Mouse (Mus musculus) cerebellum, adult 8-10 months (tissue): ENCODE data around the gene Tnfrsf13b.
"Not testable (repeated sequence)": the region's sequence is repeated elsewhere in the genome, so short reads cannot be mapped to it uniquely, and the experiment has no call there.

ENCODE experiments used
- DNase-seq: peaks from one replicate; pipeline ENCODE4 v3.0.0; 2022

The Tnfrsf13b gene

DNA sequence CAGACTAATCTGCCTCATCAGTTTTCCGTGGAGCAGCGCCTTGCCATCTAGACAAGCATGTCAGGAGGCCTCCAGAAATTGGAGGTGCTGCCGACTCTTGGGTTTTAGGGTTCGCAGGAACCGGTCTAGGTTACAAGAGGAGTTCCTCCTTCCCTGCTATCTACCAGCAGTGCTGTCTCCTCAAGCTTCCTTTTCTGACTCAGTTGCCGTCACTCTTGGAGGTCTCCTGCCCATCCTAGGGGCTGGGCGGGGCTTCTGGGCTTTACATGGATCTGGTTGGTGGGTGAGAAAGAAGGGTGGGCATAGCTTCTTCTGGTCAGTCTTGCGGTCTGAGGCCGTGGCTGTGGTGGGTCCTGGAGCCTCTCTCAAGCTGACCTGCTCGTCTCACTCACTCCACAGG, 2.8 kb downstream of the Tnfrsf13b start:
- DNase-seq, result no peak

- not testable (repeated sequence) for DNase-seq
These were observed 4.1 kb downstream of the Tnfrsf13b start for GRCm38 (mm10) chr11:61130646-61131045.

GRCm38 (mm10) chr11:61132943-61133342, 6.4 kb downstream of the Tnfrsf13b start:
- no peak for DNase-seq

DNA sequence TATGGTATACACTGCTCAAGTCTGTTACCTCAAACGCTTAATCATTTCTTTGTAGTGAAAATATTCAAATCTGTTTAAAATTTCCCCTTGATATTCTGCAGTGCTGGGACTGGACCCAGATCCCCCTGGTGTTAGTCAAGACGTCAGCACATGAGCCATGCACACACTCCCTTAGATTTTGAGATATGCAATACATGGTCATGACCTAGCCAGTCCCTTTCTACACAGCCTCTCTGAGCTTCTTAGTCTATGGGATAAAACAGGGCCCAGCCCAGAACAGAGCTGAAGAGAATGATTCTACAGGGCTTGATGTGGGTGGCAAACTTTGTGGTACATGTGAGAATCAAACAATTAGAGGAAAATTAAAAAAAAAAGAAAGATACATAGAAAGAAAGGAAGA, 15.1 kb downstream of the Tnfrsf13b start:
- DNase-seq, result no peak

GRCm38 (mm10) chr11:61142262-61142661, 15.7 kb downstream of the Tnfrsf13b start:
- DNase-seq, result no peak

DNA sequence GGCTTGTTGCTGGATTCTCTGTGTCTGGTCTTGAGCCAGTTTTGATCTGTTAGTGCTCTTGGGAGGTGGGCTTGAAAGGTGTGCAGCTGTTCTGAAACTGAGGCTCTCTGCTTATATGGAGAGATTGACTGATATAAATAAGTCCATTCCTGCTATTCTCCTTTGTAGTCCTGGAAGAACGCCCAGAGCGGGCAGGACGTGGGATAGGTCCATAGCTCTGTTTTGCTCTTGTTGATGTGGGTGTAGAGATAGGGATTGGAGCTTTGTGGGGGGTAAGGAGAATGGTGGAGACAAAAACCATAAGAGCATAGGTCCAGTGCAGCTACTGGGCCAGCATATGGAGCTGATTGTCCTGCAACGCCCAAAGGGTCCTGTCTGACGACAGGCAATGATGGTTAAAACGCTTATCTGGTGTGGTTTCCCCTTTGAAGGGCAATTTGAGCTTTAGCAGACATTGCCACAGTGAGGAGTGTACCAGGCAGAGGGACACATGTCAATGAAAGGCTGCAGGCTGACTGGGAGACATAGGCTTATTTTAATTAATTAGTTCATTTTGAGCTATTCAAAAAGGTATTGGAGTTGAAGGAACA, 16.5 kb downstream of the Tnfrsf13b start:
- DNase-seq, result no peak

- no peak for DNase-seq
These were observed 17.3 kb downstream of the Tnfrsf13b start for GRCm38 (mm10) chr11:61143564-61144469.

- DNase-seq, result no peak
These were observed 19.0 kb downstream of the Tnfrsf13b start for GRCm38 (mm10) chr11:61145551-61145950.

DNA sequence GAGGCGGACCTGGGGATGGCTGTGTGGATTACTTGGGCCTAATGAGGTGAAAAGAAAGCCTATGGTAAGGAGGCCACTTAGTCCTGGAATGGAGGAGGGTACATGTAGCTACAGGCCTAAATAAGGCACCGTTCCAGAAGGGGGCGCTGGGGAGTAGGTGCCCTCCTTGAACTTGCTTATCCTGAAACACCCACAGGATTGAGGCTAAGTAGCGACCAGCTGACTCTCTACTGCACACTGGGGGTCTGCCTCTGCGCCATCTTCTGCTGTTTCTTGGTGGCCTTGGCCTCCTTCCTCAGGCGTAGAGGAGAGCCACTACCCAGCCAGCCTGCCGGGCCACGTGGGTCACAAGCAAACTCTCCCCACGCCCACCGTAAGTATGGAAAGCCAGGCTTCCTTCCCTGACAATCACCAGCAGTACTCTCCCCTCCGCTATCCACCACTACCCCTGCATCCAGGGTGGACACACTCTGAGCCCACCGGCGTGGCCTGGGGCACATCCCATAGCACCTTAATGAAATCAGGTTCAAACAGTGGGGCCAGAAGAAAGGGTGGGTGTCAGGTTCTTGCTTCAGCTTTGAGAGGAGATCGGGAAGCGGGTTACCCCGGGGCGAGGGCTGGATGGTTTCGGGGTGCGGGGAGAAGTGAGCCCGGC, 20.2 kb downstream of the Tnfrsf13b start:
- no peak for DNase-seq

GRCm38 (mm10) chr11:61147300-61147683, 20.7 kb downstream of the Tnfrsf13b start:
- DNase-seq, result peak; percentile 55

GRCm38 (mm10) chr11:61150233-61151001, 23.9 kb downstream of the Tnfrsf13b start:
- DNase-seq, result no peak

- no peak for DNase-seq
These were observed 29.2 kb downstream of the Tnfrsf13b start for GRCm38 (mm10) chr11:61155727-61156126.

- DNase-seq, result no peak
These were observed 31.6 kb downstream of the Tnfrsf13b start for GRCm38 (mm10) chr11:61158141-61158540.

- DNase-seq, result peak; percentile 64
These were observed 33.5 kb downstream of the Tnfrsf13b start for GRCm38 (mm10) chr11:61159796-61160732.

GRCm38 (mm10) chr11:61161121-61161520, 34.6 kb downstream of the Tnfrsf13b start:
- DNase-seq, result no peak

DNA sequence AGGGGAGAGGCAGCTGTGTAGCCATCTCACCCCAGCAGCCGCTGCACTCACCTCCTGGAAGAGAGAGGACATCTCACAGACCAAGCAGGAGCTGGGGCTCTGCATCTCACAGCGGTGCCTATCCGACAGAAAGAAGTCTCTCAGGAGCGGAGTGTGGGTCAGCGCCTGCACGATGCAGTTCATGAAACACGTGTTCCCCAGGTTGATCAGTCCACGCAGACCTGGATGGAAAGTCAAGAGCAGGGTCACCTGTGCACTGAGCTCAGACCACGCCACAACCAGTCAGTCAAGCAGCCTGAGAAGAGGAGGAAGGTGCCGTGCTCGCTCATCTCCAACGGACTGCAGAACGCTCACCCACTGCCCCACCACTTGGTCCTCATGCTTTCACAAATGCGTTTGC, 36.2 kb downstream of the Tnfrsf13b start:
- DNase-seq, result no peak

DNA sequence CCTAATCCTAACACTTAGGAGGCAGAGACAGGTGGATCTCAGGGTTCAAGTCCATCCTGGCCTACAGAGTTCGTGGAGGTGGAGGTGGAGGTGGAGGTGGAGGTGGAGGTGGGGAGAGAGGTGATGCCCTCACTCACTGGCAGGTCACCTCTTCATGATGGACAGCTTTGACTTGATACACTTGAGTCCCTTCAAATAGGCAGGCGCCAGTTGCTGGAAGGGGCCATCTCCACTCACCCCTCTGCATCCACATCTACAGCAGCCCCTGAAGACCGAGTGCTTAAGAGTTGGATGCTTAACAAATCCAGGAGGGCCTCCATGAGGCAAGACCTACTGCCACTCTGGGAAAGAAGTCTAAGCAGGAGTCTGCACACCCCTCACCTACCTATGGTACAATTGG, 36.8 kb downstream of the Tnfrsf13b start:
- DNase-seq, result no peak

GRCm38 (mm10) chr11:61164366-61164765, 37.8 kb downstream of the Tnfrsf13b start:
- DNase-seq, result no peak

DNA sequence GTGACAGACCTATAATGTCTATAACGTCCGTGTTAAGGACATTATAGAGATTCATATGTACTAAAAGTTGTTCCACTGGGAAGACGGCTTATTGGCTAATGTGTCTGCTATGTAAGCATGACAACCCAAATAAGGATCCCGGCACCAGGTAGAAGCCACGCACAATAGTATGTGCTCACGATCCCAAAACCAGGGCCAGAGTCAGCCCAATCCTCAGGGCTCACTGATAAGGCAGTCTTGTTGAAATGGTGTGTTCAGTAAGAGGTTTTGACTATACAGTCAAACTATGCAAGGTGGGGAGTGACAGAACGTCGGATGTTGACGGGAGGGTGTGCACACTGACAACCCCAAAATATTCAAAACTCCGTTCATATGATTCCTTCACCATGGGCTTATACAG, 38.3 kb downstream of the Tnfrsf13b start:
- DNase-seq, result no peak

GRCm38 (mm10) chr11:61170184-61170583, 43.6 kb downstream of the Tnfrsf13b start:
- no peak for DNase-seq

DNA sequence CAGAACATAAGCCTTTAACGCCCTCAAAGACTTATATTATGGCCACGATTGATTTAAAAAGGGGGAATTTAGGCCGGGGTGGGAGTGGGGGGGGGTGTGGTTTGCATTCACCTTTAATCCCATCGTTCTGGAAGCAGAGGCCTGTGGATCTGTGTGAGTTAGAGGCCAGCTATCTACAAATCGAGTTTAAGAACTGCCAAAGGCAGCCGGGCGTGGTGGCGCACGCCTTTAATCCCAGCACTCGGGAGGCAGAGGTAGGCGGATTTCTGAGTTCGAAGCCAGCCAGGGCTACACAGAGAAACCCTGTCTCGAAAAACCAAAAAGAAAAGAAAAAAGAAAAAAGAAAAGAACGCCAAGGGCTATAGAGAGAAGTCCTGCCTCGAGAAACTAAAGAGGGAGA, 46.9 kb downstream of the Tnfrsf13b start:
- not testable (repeated sequence) for DNase-seq

GRCm38 (mm10) chr11:61174291-61174820, 47.8 kb downstream of the Tnfrsf13b start:
- DNase-seq, result peak; percentile 57
